Mouse (Mus musculus): ENCODE measurements around the gene Nrp2. TPM values are rescaled to one million over a fixed set of nuclear protein-coding genes. Genes with fewer than 3 reads are reported as not detected.

Gene Nrp2
- polyA plus RNA-seq (2017; shearing (Covaris generic)), result 0.16 TPM

GRCm38 (mm10) chr1:62703158-62704116 is at the start of gene Nrp2:
Gene Nrp2, plus strand, starts transcription at chr1:62703285.

Measured in effector memory CD4-positive, alpha-beta T cell, adult 5 months (primary cell).